19 mouse cellular contexts compared by ENCODE assay signal in genomic region chr1:173355107-173355846, GRCm38 (mm10). TPM values are rescaled to one million over a fixed set of nuclear protein-coding genes. Genes with fewer than 3 reads are reported as not detected.
DNase-seq lines count a peak whose midpoint lies in the region; ATAC-seq and TF ChIP-seq lines count a peak whose summit lies in the region.
"Had no signal": no experiment of that assay in that cellular context is flagged by ENCODE, and none has a peak within 500 bp of the region (broad histone marks: within the 10 kb centered on the region; RNA-seq: fewer than 3 reads in every experiment).

No protein-coding gene starts in this region.

- H3K4me3 ChIP-seq in cerebellum, adult 2 months (replicated peaks; ENCODE audit: insufficient read depth, low read depth, low read length): no peak overlapping the region
- no peak overlapping the region for H3K4me3 ChIP-seq in left cerebral cortex, adult 2 months
- H3K4me3 ChIP-seq in liver, embryonic 14.5 days (ENCODE audit: insufficient read depth in 1 of 2, low read depth in 2 of 2, low read length in 2 of 2): 0 out of 4 replicates have a peak overlapping the region, but pooled peaks of 1 of the 2 experiments have one; percentile 14
- H3K4me3 ChIP-seq in intestine, embryonic 15.5 days (replicated peaks): no peak overlapping the region
- H3K4me3 ChIP-seq: embryonic facial prominence, embryonic 13.5 days; layer of hippocampus, adult 2 months; limb, embryonic 12.5 days; lung, embryonic 15.5 days; midbrain, embryonic 15.5 days had no signal

- TF ChIP-seq POLR2A in cerebellum, adult 2 months (IDR thresholded peaks at IDR 0.05; ENCODE audit: borderline replicate concordance, insufficient read depth, low read length): no peak

- no peak for TF ChIP-seq EP300 in liver, embryonic 14.5 days (IDR thresholded peaks at IDR 0.05; ENCODE audit: low read depth)

- no peaks in the 10 kb centered on the region; the same call in 1 of the 2 replicates for H3K36me3 ChIP-seq in liver, embryonic 14.5 days (replicated peaks; ENCODE audit: control insufficient read depth, insufficient read depth, low read depth)
- H3K36me3 ChIP-seq in intestine, embryonic 15.5 days: no peaks in the 10 kb centered on the region
- H3K36me3 ChIP-seq: embryonic facial prominence, embryonic 13.5 days; limb, embryonic 12.5 days; lung, embryonic 15.5 days; midbrain, embryonic 15.5 days had no signal

- no peaks in the 10 kb centered on the region for H3K9me3 ChIP-seq in liver, embryonic 14.5 days (ENCODE audit: control insufficient read depth, low read length)
- H3K9me3 ChIP-seq in intestine, embryonic 15.5 days: no peaks in the 10 kb centered on the region
- H3K9me3 ChIP-seq: embryonic facial prominence, embryonic 13.5 days; limb, embryonic 12.5 days; lung, embryonic 15.5 days; midbrain, embryonic 15.5 days had no signal

- ATAC-seq in common myeloid progenitor, adult 5-6 weeks (replicated peaks; ENCODE audit: low read depth, poor library complexity, severe bottlenecking): 0 out of 2 replicates have a peak, but pooled peaks have one; percentile 22
- peak; percentile 74 for ATAC-seq in liver, embryonic 14.5 days (ENCODE audit: insufficient read depth)
- ATAC-seq in intestine, embryonic 15.5 days: no peak; the same call in 1 of the 2 replicates
- ATAC-seq: CD4-positive, CD25-positive, alpha-beta regulatory T cell, adult 4 months; forebrain, embryonic 14.5 days; intestine, embryonic 16.5 days; midbrain, embryonic 15.5 days had no signal

- H3K4me1 ChIP-seq in cerebellum, adult 2 months (ENCODE audit: control insufficient read depth, insufficient read depth, low read length): peaks cover 46% of the 10 kb centered on the region
- H3K4me1 ChIP-seq in liver, embryonic 14.5 days (replicated peaks; ENCODE audit: control insufficient read depth in 2 of 2, insufficient read depth in 2 of 2, low read length in 1 of 2): peaks cover 25 to 29% of the 10 kb centered on the region in 2 experiments
- no peaks in the 10 kb centered on the region for H3K4me1 ChIP-seq in intestine, embryonic 15.5 days (replicated peaks)
- H3K4me1 ChIP-seq: lung, embryonic 15.5 days had no signal

- peak overlapping the region; percentile 43; the same call in 1 of the 2 replicates for H3K9ac ChIP-seq in liver, embryonic 14.5 days (replicated peaks)
- H3K9ac ChIP-seq in intestine, embryonic 15.5 days: no peak overlapping the region
- H3K9ac ChIP-seq: embryonic facial prominence, embryonic 13.5 days; hindbrain, embryonic 14.5 days; limb, embryonic 12.5 days; lung, embryonic 15.5 days; midbrain, embryonic 15.5 days had no signal

- no peak for TF ChIP-seq CTCF in cerebellum, adult 2 months (IDR thresholded peaks at IDR 0.05; ENCODE audit: borderline replicate concordance, insufficient read depth, low read depth, low read length)
- no peak for TF ChIP-seq CTCF in left cerebral cortex, adult 2 months (IDR thresholded peaks at IDR 0.05)
- TF ChIP-seq CTCF in liver, embryonic 14.5 days (IDR thresholded peaks at IDR 0.05; ENCODE audit: low read depth): no peak

- H3K27ac ChIP-seq in cerebellum, adult 2 months (ENCODE audit: insufficient read depth, low read length): peak overlapping the region; percentile 65; the same call in 1 of the 2 replicates
- peak overlapping the region; percentile 37 for H3K27ac ChIP-seq in left cerebral cortex, adult 2 months
- peak overlapping the region; percentile 82 for H3K27ac ChIP-seq in liver, embryonic 14.5 days
- H3K27ac ChIP-seq in intestine, embryonic 15.5 days: no peak overlapping the region
- H3K27ac ChIP-seq: hindbrain, embryonic 14.5 days; layer of hippocampus, adult 2 months; limb, embryonic 12.5 days; lung, embryonic 15.5 days; midbrain, embryonic 15.5 days had no signal

- no peaks in the 10 kb centered on the region for H3K27me3 ChIP-seq in cerebellum, adult 2 months (ENCODE audit: control insufficient read depth, insufficient read depth, low read length)
- no peaks in the 10 kb centered on the region for H3K27me3 ChIP-seq in liver, embryonic 14.5 days (ENCODE audit: control insufficient read depth, insufficient read depth, low read length)
- no peaks in the 10 kb centered on the region for H3K27me3 ChIP-seq in intestine, embryonic 15.5 days (replicated peaks)
- H3K27me3 ChIP-seq: embryonic facial prominence, embryonic 13.5 days; limb, embryonic 12.5 days; lung, embryonic 15.5 days; midbrain, embryonic 15.5 days had no signal

- intact Hi-C loops in left cerebral cortex, adult 2 months (cut with DNase I): loop anchor here (2.0 kb wide), 1 partner anchor 14 kb away; no protein-coding TSS in a partner anchor

- H3K4me2 ChIP-seq in liver, embryonic 14.5 days (ENCODE audit: low read depth): peak overlapping the region; percentile 48
- H3K4me2 ChIP-seq in intestine, embryonic 15.5 days (replicated peaks): no peak overlapping the region
- H3K4me2 ChIP-seq: embryonic facial prominence, embryonic 13.5 days; hindbrain, embryonic 14.5 days; limb, embryonic 12.5 days; lung, embryonic 15.5 days; midbrain, embryonic 15.5 days had no signal

- WGBS in cerebellum, adult 2 months: 38% methylated on average over 7 of the region's 7 CpGs
- WGBS in liver, embryonic 14.5 days (ENCODE audit: insufficient replicate concordance): 53% methylated on average over 7 of the region's 7 CpGs
- 78% methylated on average over 7 of the region's 7 CpGs for WGBS in intestine, embryonic 15.5 days

- DNase-seq in cerebellum, adult 2 months: peak in 1 of 2 experiments; percentile 15
- DNase-seq in cerebellum, adult 11 months: no peak
- DNase-seq in left cerebral cortex, adult 2 months (ENCODE audit: extremely low spot score in 1 of 2, low spot score in 2 of 2): peak in 1 of 2 experiments; percentile 29
- DNase-seq in left cerebral cortex, adult 11 months (ENCODE audit: low spot score): no peak
- peak in 2 of 3 experiments; percentile 57 to 58 for DNase-seq in liver, embryonic 14.5 days (ENCODE audit: low read depth in 3 of 3, low spot score in 3 of 3)
- DNase-seq in gastrocnemius, postnatal 25 days: no peak
- DNase-seq: adrenal gland, postnatal 10 days; cerebellum, adult 8-10 months had no signal

RNA-seq across cellular contexts. Expression of gene Aim2, which starts 4.6 kb away (rescaled TPM):
- 1.3 and 2.0 TPM in 2 replicates for polyA plus RNA-seq in cerebellum, adult 2 months (2012; rRNA removed)
- 1 to 10 TPM; 2.5 to 4.1 TPM for total RNA-seq in left cerebral cortex, adult 2 months (2021)
- 58.6 and 72.0 TPM in 2 replicates for total RNA-seq in common myeloid progenitor, adult 5-6 weeks (2017)
- 3.2 and 4.4 TPM in 2 replicates for polyA plus RNA-seq in liver, embryonic 14.5 days (2012; rRNA removed)
- 1.7 and 3.3 TPM in 2 replicates for polyA plus RNA-seq in liver, embryonic 14.5 days (2014; fragmentation: Nextera tagmentation; extraction: Ambion mirVana)
- polyA plus RNA-seq in intestine, embryonic 15.5 days (2015; fragmentation: Nextera tagmentation; extraction: Ambion mirVana): 3.7 and 4.4 TPM in 2 replicates
- under 1 TPM; 0.46 to 0.56 TPM for total RNA-seq in gastrocnemius, postnatal 25 days (2021)

RNA-seq across cellular contexts. Expression of gene Cadm3, which starts 12.2 kb away (rescaled TPM):
- polyA plus RNA-seq in cerebellum, adult 2 months (2012; rRNA removed): 979 and 1,062 TPM in 2 replicates
- total RNA-seq in left cerebral cortex, adult 2 months (2021): 100 to 1,000 TPM; 437 to 438 TPM
- 0.05 TPM in 1 of 2 replicates, not detected in the other for total RNA-seq in common myeloid progenitor, adult 5-6 weeks (2017)
- 0.42 and 0.44 TPM in 2 replicates for polyA plus RNA-seq in liver, embryonic 14.5 days (2012; rRNA removed)
- polyA plus RNA-seq in liver, embryonic 14.5 days (2014; fragmentation: Nextera tagmentation; extraction: Ambion mirVana): 0.87 and 0.89 TPM in 2 replicates
- 2.2 and 2.4 TPM in 2 replicates for polyA plus RNA-seq in intestine, embryonic 15.5 days (2015; fragmentation: Nextera tagmentation; extraction: Ambion mirVana)
- 10 to 100 TPM in 1 of 2 experiments, 1 to 10 TPM in 1; 9.9 to 11.4 TPM for total RNA-seq in gastrocnemius, postnatal 25 days (2021)
- polyA plus RNA-seq: CD4-positive, CD25-positive, alpha-beta regulatory T cell, adult 4 months had no signal

RNA-seq across cellular contexts. Expression of gene Ackr1, which starts 21.7 kb away (rescaled TPM):
- 250 and 253 TPM in 2 replicates for polyA plus RNA-seq in cerebellum, adult 2 months (2012; rRNA removed)
- total RNA-seq in left cerebral cortex, adult 2 months (2021): 10 to 100 TPM; 81.0 to 90.2 TPM
- 0.37 TPM in 1 of 2 replicates, not detected in the other for total RNA-seq in common myeloid progenitor, adult 5-6 weeks (2017)
- polyA plus RNA-seq in liver, embryonic 14.5 days (2012; rRNA removed): 53.0 and 70.6 TPM in 2 replicates
- 76.9 and 84.9 TPM in 2 replicates for polyA plus RNA-seq in liver, embryonic 14.5 days (2014; fragmentation: Nextera tagmentation; extraction: Ambion mirVana)
- polyA plus RNA-seq in intestine, embryonic 15.5 days (2015; fragmentation: Nextera tagmentation; extraction: Ambion mirVana): 2.1 and 2.6 TPM in 2 replicates
- 1 to 10 TPM; 3.4 to 5.2 TPM for total RNA-seq in gastrocnemius, postnatal 25 days (2021)
- polyA plus RNA-seq: CD4-positive, CD25-positive, alpha-beta regulatory T cell, adult 4 months had no signal

Comparison
In these comparisons a context has a peak if more than half of its experiments do, and no peak if none do; other contexts are left out.
1. DNase-seq: peak in liver, embryonic 14.5 days (2 of 3); none in cerebellum, adult 11 months (single experiment), left cerebral cortex, adult 11 months (single experiment) and gastrocnemius, postnatal 25 days (single experiment).
2. RNA of gene Aim2, which starts 4.6 kb away (total RNA-seq): 58.6 to 72.0 TPM in common myeloid progenitor, adult 5-6 weeks; 2.5 to 4.1 TPM in left cerebral cortex, adult 2 months and 0.46 to 0.56 TPM in gastrocnemius, postnatal 25 days; every median in the first group is over 10 times any median in the second.
3. RNA of gene Cadm3, which starts 12.2 kb away (total RNA-seq): 437 to 438 TPM in left cerebral cortex, adult 2 months; 9.9 to 11.4 TPM in gastrocnemius, postnatal 25 days and 0.05 TPM in common myeloid progenitor, adult 5-6 weeks; every median in the first group is over 10 times any median in the second.
4. RNA of gene Ackr1, which starts 21.7 kb away (total RNA-seq): 81.0 to 90.2 TPM in left cerebral cortex, adult 2 months; 3.4 to 5.2 TPM in gastrocnemius, postnatal 25 days and 0.37 TPM in common myeloid progenitor, adult 5-6 weeks; every median in the first group is over 10 times any median in the second.